Mouse (Mus musculus) hindbrain, embryonic 14.5 days (tissue): ENCODE data around the gene Thap2. TPM values are rescaled to one million over a fixed set of nuclear protein-coding genes. Genes with fewer than 3 reads are reported as not detected.

ENCODE experiments used
- ATAC-seq: fragments of 200-750 bp; cut with Nextera tagmentation; 2 replicates; pipeline ENCODE4 v1.8.0; 2017; ENCODE audit warnings: moderate number of reproducible peaks, mild to moderate bottlenecking, moderate TSS enrichment, moderate library complexity; ENCODE audit not compliant: low FRiP score
- DNase-seq: peaks from one replicate; pipeline ENCODE4 v3.0.0-alpha.2; 2015; ENCODE audit warnings: low spot score
- H3K27ac ChIP-seq: fragments of 300-500 bp; sonication (generic); 2 replicates; pipeline ENCODE4 v1.5.1; 2014; ENCODE audit warnings: mild to moderate bottlenecking, moderate library complexity
- H3K27me3 ChIP-seq: fragments of 300-500 bp; sonication (generic); 2 replicates; pipeline ENCODE4 v1.6.1; 2014; ENCODE audit warnings: mild to moderate bottlenecking, low read length, mixed read lengths; ENCODE audit not compliant: control insufficient read depth, insufficient read depth
- H3K36me3 ChIP-seq: fragments of 300-500 bp; sonication (generic); replicated peaks from 2 replicates; pipeline ENCODE4 v1.6.1; 2014; ENCODE audit not compliant: control insufficient read depth, insufficient read depth
- H3K4me1 ChIP-seq: fragments of 300-500 bp; sonication (generic); replicated peaks from 2 replicates; pipeline ENCODE4 v1.6.1; 2014; ENCODE audit warnings: antibody characterized with exemption, low read length, mixed read lengths; ENCODE audit not compliant: control insufficient read depth, insufficient read depth
- H3K4me2 ChIP-seq: fragments of 300-500 bp; sonication (generic); replicated peaks from 2 replicates; pipeline ENCODE4 v1.6.1; 2014; ENCODE audit warnings: mild to moderate bottlenecking, moderate library complexity
- H3K4me3 ChIP-seq: fragments of 300-500 bp; sonication (generic); replicated peaks from 2 replicates; pipeline ENCODE4 v1.5.1; 2014; ENCODE audit warnings: mild to moderate bottlenecking, low read length
- H3K9ac ChIP-seq: fragments of 300-500 bp; sonication (generic); 2 replicates; pipeline ENCODE4 v1.6.1; 2014
- H3K9me3 ChIP-seq: fragments of 300-500 bp; sonication (generic); 2 replicates; pipeline ENCODE4 v1.6.1; 2016; ENCODE audit warnings: low read length; ENCODE audit not compliant: control insufficient read depth
- WGBS: fragments of 180-500 bp; shearing (Covaris S2); extraction: QIAGEN DNeasy Blood & Tissue Kit; methylation state at CpG from one replicate; pipeline ENCODE4 v1.1.7; 2014; 5-methylcytosine and 5-hydroxymethylcytosine counted together
- polyA plus RNA-seq: library from polyadenylated mRNA; unstranded; fragments of >200 nt; fragmentation: Nextera tagmentation; extraction: Ambion mirVana; gene quantifications from 2 replicates; pipeline ENCODE4 v1.2.1, GENCODE M21; 2014

The Thap2 gene
- polyA plus RNA-seq, 1 experiment from 2014 or later, result 16.5 TPM

GRCm38 (mm10) chr10:115342771-115343425 is 41.3 kb downstream of the Thap2 start:
- no peaks in the 10 kb centered on the region for H3K9me3 ChIP-seq
- WGBS, result 94% methylated on average over 4 of the region's 4 CpGs
- peaks cover 76% of the 10 kb centered on the region for H3K36me3 ChIP-seq
- H3K4me3 ChIP-seq, result no peak overlapping the region
- H3K4me1 ChIP-seq, result no peaks in the 10 kb centered on the region
- H3K9ac ChIP-seq, result no peak overlapping the region
- ATAC-seq (no peak), DNase-seq (no peak)
- no peak overlapping the region for H3K4me2 ChIP-seq
- no peak overlapping the region for H3K27ac ChIP-seq
- no peaks in the 10 kb centered on the region for H3K27me3 ChIP-seq

GRCm38 (mm10) chr10:115339820-115340328 is 44.4 kb downstream of the Thap2 start:
- no peak overlapping the region for H3K4me2 ChIP-seq
- H3K36me3 ChIP-seq, result peaks cover 55% of the 10 kb centered on the region
- no peaks in the 10 kb centered on the region for H3K4me1 ChIP-seq
- no peak overlapping the region for H3K27ac ChIP-seq
- no peaks in the 10 kb centered on the region for H3K27me3 ChIP-seq
- ATAC-seq (no peak), DNase-seq (no peak)
- H3K4me3 ChIP-seq, result no peak overlapping the region
- no peaks in the 10 kb centered on the region for H3K9me3 ChIP-seq
- WGBS, result 95% methylated on average over 7 of the region's 7 CpGs
- H3K9ac ChIP-seq, result no peak overlapping the region

- Histone ChIP-seq H3K9me3 (no peaks in the 10 kb centered on the region), H3K4me3 (no peak overlapping the region), H3K4me2 (no peak overlapping the region), H3K27ac (no peak overlapping the region), H3K4me1 (no peaks in the 10 kb centered on the region), H3K36me3 (peaks cover 35% of the 10 kb centered on the region), H3K9ac (no peak overlapping the region), H3K27me3 (no peaks in the 10 kb centered on the region)
- ATAC-seq, result no peak
- WGBS, result 87% methylated on average over 4 of the region's 4 CpGs
- DNase-seq, result no peak
These were observed 47.3 kb downstream of the Thap2 start for GRCm38 (mm10) chr10:115336901-115337300.

- Histone ChIP-seq H3K27me3 (no peaks in the 10 kb centered on the region), H3K9ac (no peak overlapping the region), H3K27ac (no peak overlapping the region), H3K9me3 (no peaks in the 10 kb centered on the region), H3K36me3 (0 out of 2 replicates have a peak, but pooled peaks cover 7% of the 10 kb centered on the region), H3K4me3 (no peak overlapping the region), H3K4me2 (no peak overlapping the region), H3K4me1 (no peaks in the 10 kb centered on the region)
- 88% methylated on average over 9 of the region's 9 CpGs for WGBS
- ATAC-seq, result no peak
- DNase-seq, result no peak
These were observed 50.7 kb downstream of the Thap2 start for GRCm38 (mm10) chr10:115333528-115333927.

- Histone ChIP-seq H3K9ac (no peak overlapping the region), H3K9me3 (no peaks in the 10 kb centered on the region), H3K4me2 (no peak overlapping the region), H3K4me1 (no peaks in the 10 kb centered on the region), H3K27ac (no peak overlapping the region), H3K27me3 (no peaks in the 10 kb centered on the region), H3K36me3 (0 out of 2 replicates have a peak, but pooled peaks cover 2% of the 10 kb centered on the region), H3K4me3 (no peak overlapping the region)
- DNase-seq (no peak), ATAC-seq (no peak)
- WGBS, result 91% methylated on average over 4 of the region's 4 CpGs
These were observed 51.2 kb downstream of the Thap2 start for GRCm38 (mm10) chr10:115332997-115333396.

GRCm38 (mm10) chr10:115332420-115332952 is 51.8 kb downstream of the Thap2 start:
- ATAC-seq, result no peak
- no peak overlapping the region for H3K4me2 ChIP-seq
- H3K27me3 ChIP-seq, result no peaks in the 10 kb centered on the region
- no peak overlapping the region for H3K27ac ChIP-seq
- H3K4me3 ChIP-seq, result no peak overlapping the region
- H3K36me3 ChIP-seq, result no peaks in the 10 kb centered on the region
- no peaks in the 10 kb centered on the region for H3K9me3 ChIP-seq
- no peak overlapping the region for H3K9ac ChIP-seq
- 90% methylated on average over 8 of the region's 8 CpGs for WGBS
- DNase-seq, result no peak
- H3K4me1 ChIP-seq, result no peaks in the 10 kb centered on the region

GRCm38 (mm10) chr10:115329010-115329530 is 55.2 kb downstream of the Thap2 start:
- Histone ChIP-seq H3K27me3 (no peaks in the 10 kb centered on the region), H3K4me2 (no peak overlapping the region), H3K4me3 (no peak overlapping the region), H3K27ac (no peak overlapping the region), H3K9me3 (no peaks in the 10 kb centered on the region), H3K9ac (no peak overlapping the region), H3K36me3 (no peaks in the 10 kb centered on the region), H3K4me1 (no peaks in the 10 kb centered on the region)
- WGBS, result 91% methylated on average over 3 of the region's 3 CpGs
- DNase-seq (no peak), ATAC-seq (no peak)

- no peak overlapping the region for H3K4me3 ChIP-seq
- ATAC-seq (no peak), DNase-seq (no peak)
- no peak overlapping the region for H3K4me2 ChIP-seq
- no peak overlapping the region for H3K9ac ChIP-seq
- no peak overlapping the region for H3K27ac ChIP-seq
- 78% methylated on average over 6 of the region's 6 CpGs for WGBS
- no peaks in the 10 kb centered on the region for H3K4me1 ChIP-seq
- H3K9me3 ChIP-seq, result no peaks in the 10 kb centered on the region
- no peaks in the 10 kb centered on the region for H3K36me3 ChIP-seq
- H3K27me3 ChIP-seq, result no peaks in the 10 kb centered on the region
These were observed 55.7 kb downstream of the Thap2 start for GRCm38 (mm10) chr10:115328514-115328913.

- Histone ChIP-seq H3K4me3 (no peak overlapping the region), H3K4me2 (no peak overlapping the region), H3K9me3 (no peaks in the 10 kb centered on the region), H3K36me3 (no peaks in the 10 kb centered on the region), H3K4me1 (no peaks in the 10 kb centered on the region), H3K27me3 (no peaks in the 10 kb centered on the region), H3K27ac (no peak overlapping the region), H3K9ac (no peak overlapping the region)
- ATAC-seq (no peak), DNase-seq (peak; percentile 85)
- WGBS, result 9% methylated on average over 6 of the region's 6 CpGs
These were observed 60.9 kb downstream of the Thap2 start for GRCm38 (mm10) chr10:115323295-115323694.
